Mouse (Mus musculus): ENCODE measurements around the gene 4931406C07Rik. TPM values are rescaled to one million over a fixed set of nuclear protein-coding genes. Genes with fewer than 3 reads are reported as not detected.
"Not testable (repeated sequence)": the region's sequence is repeated elsewhere in the genome, so short reads cannot be mapped to it uniquely, and the experiment has no call there.

Gene 4931406C07Rik
- 10 to 100 TPM; 68.9 to 71.8 TPM for total RNA-seq (2021)
- long read RNA-seq, experiment 1, partial matches to known transcripts: 0 of 8 reads
- long read RNA-seq, experiment 1, other reads (novel, unspliced or antisense): 8 of 8 reads
- long read RNA-seq, experiment 2, partial matches to known transcripts: 1 of 1 reads
- long read RNA-seq, experiment 2, other reads (novel, unspliced or antisense): 0 of 1 reads

GRCm38 (mm10) chr9:15306398-15307119 is at the start of gene 4931406C07Rik:
TSS of gene 4931406C07Rik (minus strand) at chr9:15306448.
- DNase-seq (ENCODE audit: low spot score in 2 of 2): no peak

GRCm38 (mm10) chr9:15349925-15350324 is 43.7 kb upstream of the 4931406C07Rik start:
- DNase-seq (ENCODE audit: low spot score in 2 of 2): no peak

GRCm38 (mm10) chr9:15337776-15338175 is 31.5 kb upstream of the 4931406C07Rik start:
- no peak for DNase-seq (ENCODE audit: low spot score in 2 of 2)

- DNase-seq (ENCODE audit: low spot score in 2 of 2): no peak
Measured at GRCm38 (mm10) chr9:15318170-15318742, 12.0 kb upstream of the 4931406C07Rik start.

- no peak for DNase-seq (ENCODE audit: low spot score in 2 of 2)
Measured at GRCm38 (mm10) chr9:15317223-15318169, 11.2 kb upstream of the 4931406C07Rik start.

- DNase-seq (ENCODE audit: low spot score in 2 of 2): not testable (repeated sequence)
Measured at GRCm38 (mm10) chr9:15316296-15316695, 10.0 kb upstream of the 4931406C07Rik start.

GRCm38 (mm10) chr9:15314619-15315018 is 8.4 kb upstream of the 4931406C07Rik start:
- no peak for DNase-seq (ENCODE audit: low spot score in 2 of 2)

GRCm38 (mm10) chr9:15313633-15314032 is 7.4 kb upstream of the 4931406C07Rik start:
- DNase-seq (ENCODE audit: low spot score in 2 of 2): no peak

GRCm38 (mm10) chr9:15312054-15312735 is 5.9 kb upstream of the 4931406C07Rik start:
- no peak for DNase-seq (ENCODE audit: low spot score in 2 of 2)

GRCm38 (mm10) chr9:15310179-15310578 is 3.9 kb upstream of the 4931406C07Rik start:
- no peak for DNase-seq (ENCODE audit: low spot score in 2 of 2)

- no peak for DNase-seq (ENCODE audit: low spot score in 2 of 2)
Measured at GRCm38 (mm10) chr9:15309425-15309824, 3.2 kb upstream of the 4931406C07Rik start.

GRCm38 (mm10) chr9:15308254-15308653 is 2.0 kb upstream of the 4931406C07Rik start:
- DNase-seq (ENCODE audit: low spot score in 2 of 2): no peak

GRCm38 (mm10) chr9:15307257-15307656 is 1.0 kb upstream of the 4931406C07Rik start:
- no peak for DNase-seq (ENCODE audit: low spot score in 2 of 2)

GRCm38 (mm10) chr9:15305503-15306397 is 498 bp downstream of the 4931406C07Rik start, which contains the start of gene Taf1d:
TSS of gene Taf1d (plus strand) at chr9:15306214.
- DNase-seq (ENCODE audit: low spot score in 2 of 2): peak; percentile 97

GRCm38 (mm10) chr9:15302881-15303280 is 3.4 kb downstream of the 4931406C07Rik start:
- no peak for DNase-seq (ENCODE audit: low spot score in 2 of 2)

GRCm38 (mm10) chr9:15302006-15302405 is 4.2 kb downstream of the 4931406C07Rik start:
- DNase-seq (ENCODE audit: low spot score in 2 of 2): not testable (repeated sequence)

GRCm38 (mm10) chr9:15301399-15301798 is 4.8 kb downstream of the 4931406C07Rik start:
- DNase-seq (ENCODE audit: low spot score in 2 of 2): no peak

- DNase-seq (ENCODE audit: low spot score in 2 of 2): no peak
Measured at GRCm38 (mm10) chr9:15300056-15300455, 6.2 kb downstream of the 4931406C07Rik start.

- no peak for DNase-seq (ENCODE audit: low spot score in 2 of 2)
Measured at GRCm38 (mm10) chr9:15298451-15298850, 7.8 kb downstream of the 4931406C07Rik start.

All from adrenal gland, postnatal 4 days (tissue).